Mouse (Mus musculus) limb, embryonic 12.5 days (tissue): ENCODE data around the gene Chek2. TPM values are rescaled to one million over a fixed set of nuclear protein-coding genes. Genes with fewer than 3 reads are reported as not detected.

Experiments used
- ATAC-seq: fragments of 200-750 bp; cut with Nextera tagmentation; 2 replicates; pipeline ENCODE4 v1.8.0; 2017; ENCODE audit warnings: low read depth, moderate TSS enrichment; ENCODE audit not compliant: insufficient number of reproducible peaks, insufficient read depth, low FRiP score, low TSS enrichment
- H3K27ac ChIP-seq: fragments of 300-500 bp; sonication (generic); 2 replicates; pipeline ENCODE4 v1.5.1; 2016; ENCODE audit warnings: mild to moderate bottlenecking, moderate library complexity
- H3K27me3 ChIP-seq: fragments of 300-500 bp; sonication (generic); 2 replicates; pipeline ENCODE4 v1.6.1; 2016; ENCODE audit warnings: mild to moderate bottlenecking, moderate library complexity
- H3K36me3 ChIP-seq: fragments of 300-500 bp; sonication (generic); 2 replicates; pipeline ENCODE4 v1.6.1; 2016; ENCODE audit warnings: mild to moderate bottlenecking, moderate library complexity
- H3K4me1 ChIP-seq: fragments of 300-500 bp; sonication (generic); replicated peaks from 2 replicates; pipeline ENCODE4 v1.6.1; 2016
- H3K4me2 ChIP-seq: fragments of 300-500 bp; sonication (generic); 2 replicates; pipeline ENCODE4 v1.6.1; 2016; ENCODE audit warnings: mild to moderate bottlenecking, moderate library complexity
- H3K4me3 ChIP-seq: fragments of 300-500 bp; sonication (generic); replicated peaks from 2 replicates; pipeline ENCODE4 v1.5.1; 2016; ENCODE audit warnings: mild to moderate bottlenecking
- H3K9ac ChIP-seq: fragments of 300-500 bp; sonication (generic); replicated peaks from 2 replicates; pipeline ENCODE4 v1.6.1; 2016; ENCODE audit warnings: mild to moderate bottlenecking, moderate library complexity
- H3K9me3 ChIP-seq: fragments of 300-500 bp; sonication (generic); 2 replicates; pipeline ENCODE4 v1.6.1; 2016; ENCODE audit warnings: mild to moderate bottlenecking, moderate library complexity
- WGBS: fragments of 180-500 bp; shearing (Covaris S2); methylation state at CpG from one replicate; pipeline ENCODE4 v1.1.7; 2016; 5-methylcytosine and 5-hydroxymethylcytosine counted together
- polyA plus RNA-seq: library from polyadenylated mRNA; unstranded; fragments of >200 nt; fragmentation: Nextera tagmentation; extraction: Ambion mirVana; gene quantifications from 2 replicates; pipeline ENCODE4 v1.2.1, GENCODE M21; 2016

Gene Chek2
- polyA plus RNA-seq, 1 experiment from 2014 or later: 32.6 TPM

DNA sequence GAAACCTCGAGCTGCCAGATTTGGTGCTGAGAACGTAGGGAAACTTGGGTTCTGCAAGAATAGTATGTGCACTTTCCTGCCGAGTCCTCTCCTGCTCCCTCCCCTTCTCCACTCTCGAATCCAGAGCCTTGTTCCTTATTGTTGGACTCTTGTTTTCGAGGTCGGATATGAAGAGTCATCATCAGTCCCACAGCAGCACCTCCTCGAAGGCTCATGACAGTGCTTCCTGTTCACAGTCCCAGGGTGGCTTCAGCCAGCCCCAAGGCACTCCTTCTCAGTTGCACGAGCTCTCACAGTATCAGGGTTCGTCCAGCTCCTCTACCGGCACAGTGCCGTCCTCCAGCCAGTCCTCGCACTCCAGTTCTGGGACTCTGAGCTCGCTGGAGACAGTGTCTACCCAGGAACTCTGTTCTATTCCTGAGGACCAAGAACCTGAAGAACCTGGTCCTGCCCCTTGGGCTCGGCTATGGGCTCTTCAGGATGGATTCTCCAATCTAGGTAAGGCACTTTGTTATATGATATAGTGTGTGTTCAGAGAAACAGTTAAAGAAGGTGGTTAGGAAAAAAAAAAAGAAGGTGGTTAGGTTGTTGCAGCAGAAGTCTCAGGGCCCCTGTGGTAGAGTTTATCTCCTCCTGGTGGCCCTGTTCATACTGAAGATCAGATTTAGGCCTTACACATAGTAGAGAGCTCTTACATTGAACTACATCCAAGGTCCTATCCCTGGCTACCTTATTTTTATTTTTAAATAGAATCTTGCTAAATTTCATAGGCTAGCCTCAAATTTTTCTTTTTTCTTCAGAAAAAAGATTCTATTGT is 1.5 kb downstream of the Chek2 start:
- no peaks in the 10 kb centered on the region for H3K27me3 ChIP-seq
- peaks cover 44% of the 10 kb centered on the region for H3K36me3 ChIP-seq
- H3K9me3 ChIP-seq: no peaks in the 10 kb centered on the region
- no peak overlapping the region for H3K9ac ChIP-seq
- peak overlapping the region; percentile 72; the same call in 1 of the 2 replicates for H3K4me2 ChIP-seq
- ATAC-seq: no peak
- H3K4me3 ChIP-seq: peak overlapping the region; percentile 72; the same call in 1 of the 2 replicates
- no peak overlapping the region for H3K27ac ChIP-seq
- 91% methylated on average over 14 of the region's 14 CpGs for WGBS
- H3K4me1 ChIP-seq: peaks cover 14% of the 10 kb centered on the region

DNA sequence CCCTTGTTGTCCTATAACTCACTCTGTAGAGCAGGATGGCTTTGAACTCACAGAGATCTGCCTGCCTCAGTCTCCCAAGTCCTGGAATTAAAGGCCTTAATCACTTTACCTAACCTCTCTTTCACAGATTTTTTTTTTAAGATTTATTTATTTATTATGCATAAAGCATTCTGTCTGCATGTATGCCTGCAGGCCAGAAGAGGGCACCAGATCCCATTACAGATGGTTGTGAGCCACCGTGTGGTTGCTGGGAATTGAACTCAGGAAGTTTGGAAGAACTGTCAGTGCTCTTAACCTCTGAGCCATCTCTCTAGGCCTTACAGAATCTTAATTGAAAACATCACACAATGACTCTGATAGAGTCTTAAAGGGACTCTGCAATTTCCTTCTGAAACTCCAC is 13.2 kb downstream of the Chek2 start:
- Histone ChIP-seq H3K4me1 (no peaks in the 10 kb centered on the region; the same call in 1 of the 2 replicates), H3K9me3 (no peaks in the 10 kb centered on the region), H3K36me3 (peaks cover 48% of the 10 kb centered on the region), H3K9ac (no peak overlapping the region), H3K27me3 (no peaks in the 10 kb centered on the region), H3K4me3 (no peak overlapping the region), H3K27ac (no peak overlapping the region), H3K4me2 (no peak overlapping the region)
- 78% methylated on average over 1 of the region's 1 CpGs for WGBS
- ATAC-seq: no peak

DNA sequence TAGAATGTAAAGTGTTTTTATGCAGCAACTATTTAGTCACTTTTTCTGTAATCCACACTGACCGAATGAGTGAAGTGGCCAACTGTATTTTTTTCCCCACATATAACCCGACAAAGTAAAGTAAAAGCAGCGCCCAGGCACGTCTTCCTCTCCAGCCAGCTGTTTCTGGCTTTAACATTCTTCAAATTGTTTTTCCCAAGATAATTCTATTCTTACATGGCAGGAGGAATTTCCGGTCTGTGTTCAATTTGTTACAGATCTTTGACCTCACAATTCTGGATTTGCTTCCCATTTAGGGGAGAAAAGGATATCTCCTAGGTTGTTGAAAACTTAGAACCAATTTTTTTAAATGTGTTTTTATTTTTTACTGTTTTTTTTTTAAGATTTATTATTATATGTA is 17.3 kb downstream of the Chek2 start:
- ATAC-seq: no peak
- 65% methylated on average over 5 of the region's 5 CpGs for WGBS
- Histone ChIP-seq H3K4me2 (no peak overlapping the region), H3K9ac (no peak overlapping the region), H3K27me3 (no peaks in the 10 kb centered on the region), H3K36me3 (peaks cover 39% of the 10 kb centered on the region), H3K9me3 (no peaks in the 10 kb centered on the region), H3K4me1 (peaks cover 3% of the 10 kb centered on the region; the same call in 1 of the 2 replicates), H3K4me3 (no peak overlapping the region), H3K27ac (no peak overlapping the region)

DNA sequence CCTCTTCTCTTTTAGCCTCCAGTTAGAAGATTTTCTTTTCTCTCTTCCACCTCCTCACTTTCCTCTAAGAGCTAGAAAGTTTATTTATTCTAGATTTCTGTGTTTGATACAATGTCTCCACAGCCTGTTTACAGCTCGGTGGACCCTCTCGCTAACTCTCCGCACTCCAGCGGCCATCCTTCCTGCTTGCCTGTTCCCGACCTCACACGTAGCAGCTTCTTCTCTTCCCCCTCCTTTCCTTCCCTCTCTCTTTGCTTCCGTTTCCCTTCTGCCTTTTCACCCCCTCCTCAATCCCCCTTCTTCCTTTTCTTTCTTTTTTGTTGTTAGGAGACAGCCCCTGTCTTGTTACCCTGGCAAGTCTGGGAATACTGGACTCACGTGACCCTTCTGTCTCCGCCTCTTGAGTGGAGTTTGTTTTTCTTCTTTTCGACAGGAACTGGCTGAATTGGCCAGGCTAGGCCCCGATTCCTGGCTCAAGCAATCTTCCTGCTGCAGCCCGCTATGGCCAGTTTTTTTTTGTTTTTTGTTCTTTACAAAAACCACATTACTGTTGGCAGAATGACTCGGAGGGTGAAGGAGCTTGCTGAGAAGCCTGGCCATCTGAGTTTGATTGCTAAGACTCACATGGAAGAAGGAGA is 19.4 kb downstream of the Chek2 start:
- H3K4me2 ChIP-seq: no peak overlapping the region
- H3K4me3 ChIP-seq: no peak overlapping the region
- H3K27ac ChIP-seq: peak overlapping the region; percentile 57; the same call in 1 of the 2 replicates
- H3K27me3 ChIP-seq: no peaks in the 10 kb centered on the region
- 67% methylated on average over 13 of the region's 13 CpGs for WGBS
- peaks cover 42% of the 10 kb centered on the region for H3K36me3 ChIP-seq
- H3K4me1 ChIP-seq: 0 out of 2 replicates have a peak, but pooled peaks cover 3% of the 10 kb centered on the region
- no peaks in the 10 kb centered on the region for H3K9me3 ChIP-seq
- ATAC-seq: no peak
- H3K9ac ChIP-seq: 0 out of 2 replicates have a peak overlapping the region, but pooled peaks have one; percentile 2

DNA sequence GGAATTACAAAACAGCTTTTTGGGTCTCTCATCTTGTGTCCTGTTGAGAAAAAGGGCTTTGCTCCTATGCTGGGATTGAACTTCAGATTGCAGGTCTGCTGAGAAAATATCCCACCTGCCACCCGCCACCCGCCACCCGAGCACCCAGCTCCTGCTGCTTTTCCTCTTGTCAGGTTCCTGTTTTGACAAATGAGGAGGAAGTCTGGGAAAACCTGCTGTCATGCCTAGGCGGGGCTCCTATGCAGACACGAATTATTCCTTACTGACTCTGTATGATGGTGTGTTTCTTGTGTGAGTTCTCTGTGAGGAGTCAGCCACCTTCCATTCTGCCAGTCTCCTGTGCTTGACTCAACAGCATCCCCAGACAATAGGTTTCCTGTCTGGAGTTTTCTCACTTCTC is 20.7 kb downstream of the Chek2 start:
- Histone ChIP-seq H3K9ac (no peak overlapping the region), H3K4me2 (no peak overlapping the region), H3K27ac (no peak overlapping the region), H3K4me1 (0 out of 2 replicates have a peak, but pooled peaks cover 3% of the 10 kb centered on the region), H3K9me3 (no peaks in the 10 kb centered on the region), H3K4me3 (no peak overlapping the region), H3K36me3 (peaks cover 42% of the 10 kb centered on the region), H3K27me3 (no peaks in the 10 kb centered on the region)
- WGBS: 92% methylated on average over 5 of the region's 5 CpGs
- ATAC-seq: no peak

DNA sequence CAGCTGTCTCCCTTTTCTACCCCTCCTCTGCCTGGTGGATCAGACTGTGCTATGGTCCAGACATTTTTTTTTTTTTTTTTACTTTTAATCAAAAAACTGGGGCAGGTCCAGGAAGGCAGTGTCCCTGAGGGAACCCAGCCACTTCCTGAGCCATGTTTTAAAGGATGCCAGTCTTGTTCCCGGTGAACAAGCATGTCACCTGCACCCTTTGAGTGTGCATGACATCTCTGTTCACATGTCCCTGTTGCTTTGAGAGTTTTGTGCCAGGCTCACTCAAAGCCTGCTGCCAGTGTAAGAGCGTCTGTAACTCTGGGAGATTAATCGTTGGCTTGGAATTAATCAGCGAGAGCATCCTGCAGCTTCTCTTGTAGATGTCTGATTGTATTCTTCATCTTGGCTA is 28.7 kb downstream of the Chek2 start:
- Histone ChIP-seq H3K9me3 (no peaks in the 10 kb centered on the region), H3K9ac (no peak overlapping the region), H3K4me2 (no peak overlapping the region), H3K4me3 (no peak overlapping the region), H3K27me3 (no peaks in the 10 kb centered on the region), H3K36me3 (peaks cover 48% of the 10 kb centered on the region), H3K27ac (no peak overlapping the region), H3K4me1 (peaks cover 6% of the 10 kb centered on the region)
- 88% methylated on average over 4 of the region's 4 CpGs for WGBS
- ATAC-seq: no peak

DNA sequence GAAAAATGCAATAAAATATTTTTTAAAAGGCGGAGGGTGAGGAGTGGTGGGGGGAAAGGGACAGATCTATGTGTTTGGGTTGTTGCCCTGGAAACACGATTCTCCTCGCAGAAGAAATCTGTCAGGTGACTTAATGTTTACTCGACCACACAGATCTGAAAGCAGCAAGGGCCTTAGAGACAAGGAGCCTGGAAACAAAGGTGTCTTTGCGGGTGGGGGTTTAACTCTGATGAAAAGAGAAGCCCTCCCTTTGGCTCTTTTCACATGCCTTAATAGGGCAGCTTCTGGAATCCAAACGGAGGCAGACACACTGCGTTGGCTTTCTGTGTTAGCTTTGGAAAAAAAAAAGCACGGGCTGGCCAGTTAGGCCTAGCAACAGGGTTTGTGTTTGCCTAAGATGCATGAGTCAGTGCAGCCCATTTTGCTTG is 29.5 kb downstream of the Chek2 start:
- Histone ChIP-seq H3K4me2 (no peak overlapping the region), H3K27ac (no peak overlapping the region), H3K27me3 (no peaks in the 10 kb centered on the region), H3K9ac (no peak overlapping the region), H3K4me3 (no peak overlapping the region), H3K36me3 (peaks cover 47% of the 10 kb centered on the region), H3K9me3 (no peaks in the 10 kb centered on the region), H3K4me1 (peaks cover 10% of the 10 kb centered on the region)
- 80% methylated on average over 8 of the region's 8 CpGs for WGBS
- no peak for ATAC-seq

DNA sequence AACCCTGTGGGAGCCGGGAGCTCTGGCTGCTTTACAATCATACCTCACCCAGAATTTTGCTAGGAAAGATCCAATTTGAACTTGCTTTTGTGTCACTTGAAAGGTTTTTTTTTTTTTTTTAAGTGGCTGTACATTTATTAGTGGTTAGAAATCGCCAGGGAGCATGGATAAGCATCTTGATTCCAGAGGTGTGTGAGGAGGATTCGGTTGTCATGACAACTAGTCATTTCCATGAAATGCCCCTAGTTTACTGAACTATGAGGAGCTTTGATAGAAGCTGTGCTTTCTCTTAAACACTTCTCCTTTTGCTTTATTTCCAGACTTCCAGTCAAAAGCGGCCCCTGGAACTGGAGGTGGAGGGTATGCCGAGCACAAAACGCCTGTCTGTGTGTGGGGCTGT is 33.4 kb downstream of the Chek2 start:
- H3K9me3 ChIP-seq: no peaks in the 10 kb centered on the region
- H3K27ac ChIP-seq: no peak overlapping the region
- H3K36me3 ChIP-seq: peaks cover 29% of the 10 kb centered on the region
- no peak overlapping the region for H3K9ac ChIP-seq
- no peak overlapping the region for H3K4me2 ChIP-seq
- H3K27me3 ChIP-seq: no peaks in the 10 kb centered on the region
- H3K4me1 ChIP-seq: peaks cover 38% of the 10 kb centered on the region
- ATAC-seq: no peak
- 90% methylated on average over 6 of the region's 6 CpGs for WGBS
- H3K4me3 ChIP-seq: no peak overlapping the region

DNA sequence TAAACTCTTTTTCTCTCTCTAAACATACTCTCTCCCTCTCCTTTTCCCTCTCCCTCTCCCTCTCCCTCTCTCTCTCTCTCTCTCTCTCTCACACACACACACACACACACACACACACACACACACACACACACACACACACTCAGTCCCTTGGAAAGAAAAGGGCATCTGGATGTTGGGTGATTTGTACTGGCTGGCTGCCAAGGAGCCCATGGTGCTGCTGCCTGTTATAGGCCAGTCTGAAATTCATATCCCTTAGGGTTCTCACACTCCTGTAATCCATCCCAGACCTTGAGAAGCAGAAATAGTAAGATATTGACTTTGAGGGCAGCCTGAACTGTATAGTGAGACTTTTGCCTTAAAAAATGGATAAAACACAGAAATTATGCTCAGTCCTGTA is 34.9 kb downstream of the Chek2 start:
- peak overlapping the region; percentile 79 for H3K27ac ChIP-seq
- H3K27me3 ChIP-seq: no peaks in the 10 kb centered on the region
- peak; percentile 77 for ATAC-seq
- no peak overlapping the region for H3K4me3 ChIP-seq
- H3K9ac ChIP-seq: no peak overlapping the region
- peaks cover 29% of the 10 kb centered on the region for H3K36me3 ChIP-seq
- no peaks in the 10 kb centered on the region for H3K9me3 ChIP-seq
- H3K4me1 ChIP-seq: peaks cover 38% of the 10 kb centered on the region
- no peak overlapping the region for H3K4me2 ChIP-seq

DNA sequence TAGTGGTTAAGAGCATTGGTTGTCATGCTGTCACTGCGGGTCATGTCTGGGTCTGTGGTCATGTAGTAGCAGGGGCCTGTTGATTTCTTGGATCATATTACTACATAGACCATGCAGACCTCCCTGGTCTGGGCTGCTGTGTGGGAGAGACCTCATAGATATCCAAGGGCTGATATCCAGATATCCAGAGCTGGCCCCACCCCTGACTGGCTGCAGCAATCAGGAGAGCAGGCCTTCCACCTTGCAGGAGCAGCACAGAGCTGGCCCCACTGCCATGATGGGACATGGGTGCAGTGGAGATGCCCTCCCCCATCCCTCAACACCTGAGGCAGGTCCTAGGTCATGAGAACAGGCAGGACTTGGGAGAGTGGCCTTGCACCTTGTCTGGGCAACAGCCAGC is 35.5 kb downstream of the Chek2 start:
- H3K27ac ChIP-seq: peak overlapping the region; percentile 79

DNA sequence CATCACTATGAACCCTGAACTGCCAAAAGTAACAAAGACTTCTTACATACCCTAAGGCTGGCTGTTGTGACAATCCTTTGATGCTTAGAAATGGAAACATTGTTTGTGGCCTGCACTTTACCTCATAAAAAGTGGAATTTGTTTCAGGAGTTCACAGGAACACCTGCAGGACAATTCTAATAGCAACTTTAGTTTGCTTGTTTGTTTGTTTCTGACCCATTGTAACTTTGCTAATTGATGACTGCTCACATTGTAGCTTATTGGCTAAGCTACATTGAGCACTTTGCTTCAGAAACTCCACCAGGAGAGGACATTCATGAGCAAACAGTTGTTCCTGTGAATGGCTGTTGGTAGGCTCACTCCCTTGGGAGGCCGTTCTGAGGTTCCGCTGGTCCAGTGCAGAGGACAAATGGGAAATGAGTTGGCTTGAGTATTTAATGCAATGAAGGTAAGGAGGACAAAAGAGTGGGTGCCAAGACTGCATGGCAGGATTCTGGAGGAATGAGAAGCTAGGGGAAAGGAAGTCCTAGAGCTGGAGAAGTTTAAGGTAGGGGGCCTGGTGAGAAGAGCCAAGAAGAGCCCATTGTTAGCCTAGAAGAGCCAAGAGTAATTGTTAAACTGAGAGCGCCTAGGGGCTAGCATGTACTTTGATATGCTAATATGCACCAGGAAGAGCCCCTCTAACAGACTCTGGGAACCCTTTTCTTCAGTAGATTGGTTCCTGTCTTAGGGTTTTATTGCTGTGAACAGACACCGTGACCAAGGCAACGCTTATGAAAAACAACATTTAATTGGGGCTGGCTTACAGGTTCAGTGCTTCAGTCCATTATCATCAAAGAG is 38.1 kb downstream of the Chek2 start:
- H3K36me3 ChIP-seq: peaks cover 12% of the 10 kb centered on the region
- H3K4me1 ChIP-seq: peaks cover 40% of the 10 kb centered on the region
- no peaks in the 10 kb centered on the region for H3K27me3 ChIP-seq
- H3K4me2 ChIP-seq: no peak overlapping the region
- H3K27ac ChIP-seq: peak overlapping the region; percentile 45; the same call in 1 of the 2 replicates
- H3K9ac ChIP-seq: no peak overlapping the region
- no peak for ATAC-seq
- H3K9me3 ChIP-seq: no peaks in the 10 kb centered on the region
- no peak overlapping the region for H3K4me3 ChIP-seq
- 72% methylated on average over 5 of the region's 5 CpGs for WGBS

More for the DNA sequence above, 35.5 kb downstream of the Chek2 start:
- Histone ChIP-seq H3K36me3 (peaks cover 24% of the 10 kb centered on the region), H3K4me3 (no peak overlapping the region), H3K9ac (no peak overlapping the region), H3K9me3 (no peaks in the 10 kb centered on the region), H3K4me1 (peaks cover 39% of the 10 kb centered on the region), H3K4me2 (0 out of 2 replicates have a peak overlapping the region, but pooled peaks have one; percentile 10), H3K27me3 (no peaks in the 10 kb centered on the region)
- WGBS: 69% methylated on average over 1 of the region's 1 CpGs
- ATAC-seq: peak; percentile 8; the same call in 1 of the 2 replicates
